Mouse (Mus musculus): Measurements from ENCODE around the gene 4930432K21Rik. TPM values are rescaled to one million over a fixed set of nuclear protein-coding genes. Genes with fewer than 3 reads are reported as not detected.

4930432K21Rik gene
- polyA plus RNA-seq, 1 experiment = 0.63 TPM

- peaks cover 4% of the 10 kb centered on the region; the same call in 1 of the 2 replicates for H3K4me1 ChIP-seq (ENCODE audit: control insufficient read depth, insufficient read depth, low read length)
Observed at GRCm38 (mm10) chr8:84198871-84199270, 51.0 kb downstream of the 4930432K21Rik start.

GRCm38 (mm10) chr8:84199348-84200125, 51.7 kb downstream of the 4930432K21Rik start:
- no peak for DNase-seq
- Histone ChIP-seq H3K4me3 (ENCODE audit: insufficient read depth, low read depth, low read length) (no peak overlapping the region), H3K4me1 (ENCODE audit: control insufficient read depth, insufficient read depth, low read length) (peaks cover 4% of the 10 kb centered on the region; the same call in 1 of the 2 replicates), H3K27ac (ENCODE audit: insufficient read depth, low read depth, low read length) (no peak overlapping the region), H3K27me3 (replicated peaks; ENCODE audit: control insufficient read depth, insufficient read depth, low read length) (no peaks in the 10 kb centered on the region), H3K36me3 (ENCODE audit: control insufficient read depth, insufficient read depth, low read length) (no peaks in the 10 kb centered on the region)
- TF ChIP-seq POLR2A (IDR thresholded peaks at IDR 0.05; ENCODE audit: low read depth, low read length) (no peak), CTCF (conservative IDR thresholded peaks at IDR 0.05; ENCODE audit: insufficient read depth, insufficient read length, low read depth, low read length) (no peak)
- WGBS = 62% methylated on average over 11 of the region's 11 CpGs

More at GRCm38 (mm10) chr8:84198871-84199270, 51.0 kb downstream of the 4930432K21Rik start:
- WGBS = 57% methylated on average over 4 of the region's 4 CpGs
- H3K4me3 ChIP-seq (ENCODE audit: insufficient read depth, low read depth, low read length) = no peak overlapping the region
- no peaks in the 10 kb centered on the region for H3K36me3 ChIP-seq (ENCODE audit: control insufficient read depth, insufficient read depth, low read length)
- H3K27me3 ChIP-seq (replicated peaks; ENCODE audit: control insufficient read depth, insufficient read depth, low read length) = no peaks in the 10 kb centered on the region
- TF ChIP-seq POLR2A (IDR thresholded peaks at IDR 0.05; ENCODE audit: low read depth, low read length) = no peak
- no peak for TF ChIP-seq CTCF (conservative IDR thresholded peaks at IDR 0.05; ENCODE audit: insufficient read depth, insufficient read length, low read depth, low read length)
- no peak for DNase-seq
- peak overlapping the region; percentile 75 for H3K27ac ChIP-seq (ENCODE audit: insufficient read depth, low read depth, low read length)

GRCm38 (mm10) chr8:84200126-84200555, 52.3 kb downstream of the 4930432K21Rik start:
- Histone ChIP-seq H3K4me1 (ENCODE audit: control insufficient read depth, insufficient read depth, low read length) (peaks cover 4% of the 10 kb centered on the region; the same call in 1 of the 2 replicates), H3K27me3 (replicated peaks; ENCODE audit: control insufficient read depth, insufficient read depth, low read length) (no peaks in the 10 kb centered on the region), H3K36me3 (ENCODE audit: control insufficient read depth, insufficient read depth, low read length) (no peaks in the 10 kb centered on the region), H3K4me3 (ENCODE audit: insufficient read depth, low read depth, low read length) (peak overlapping the region; percentile 35; the same call in 1 of the 2 replicates), H3K27ac (ENCODE audit: insufficient read depth, low read depth, low read length) (peak overlapping the region; percentile 52)
- DNase-seq = no peak
- TF ChIP-seq CTCF (conservative IDR thresholded peaks at IDR 0.05; ENCODE audit: insufficient read depth, insufficient read length, low read depth, low read length) (no peak), POLR2A (IDR thresholded peaks at IDR 0.05; ENCODE audit: low read depth, low read length) (no peak)
- WGBS = 42% methylated on average over 8 of the region's 8 CpGs

GRCm38 (mm10) chr8:84200652-84201544, 53.1 kb downstream of the 4930432K21Rik start:
- Histone ChIP-seq H3K36me3 (ENCODE audit: control insufficient read depth, insufficient read depth, low read length) (no peaks in the 10 kb centered on the region), H3K27ac (ENCODE audit: insufficient read depth, low read depth, low read length) (peak overlapping the region; percentile 98), H3K4me1 (ENCODE audit: control insufficient read depth, insufficient read depth, low read length) (peaks cover 4% of the 10 kb centered on the region; the same call in 1 of the 2 replicates), H3K4me3 (ENCODE audit: insufficient read depth, low read depth, low read length) (peak overlapping the region; percentile 76), H3K27me3 (replicated peaks; ENCODE audit: control insufficient read depth, insufficient read depth, low read length) (no peaks in the 10 kb centered on the region)
- DNase-seq = peak; percentile 88
- TF ChIP-seq CTCF (conservative IDR thresholded peaks at IDR 0.05; ENCODE audit: insufficient read depth, insufficient read length, low read depth, low read length) (no peak), POLR2A (IDR thresholded peaks at IDR 0.05; ENCODE audit: low read depth, low read length) (peak; percentile 72)
- 4% methylated on average over 70 of the region's 70 CpGs for WGBS

- TF ChIP-seq CTCF (conservative IDR thresholded peaks at IDR 0.05; ENCODE audit: insufficient read depth, insufficient read length, low read depth, low read length) (no peak), POLR2A (IDR thresholded peaks at IDR 0.05; ENCODE audit: low read depth, low read length) (peak; percentile 4)
- Histone ChIP-seq H3K4me1 (ENCODE audit: control insufficient read depth, insufficient read depth, low read length) (peaks cover 4% of the 10 kb centered on the region; the same call in 1 of the 2 replicates), H3K36me3 (ENCODE audit: control insufficient read depth, insufficient read depth, low read length) (no peaks in the 10 kb centered on the region), H3K27ac (ENCODE audit: insufficient read depth, low read depth, low read length) (peak overlapping the region; percentile 98), H3K27me3 (replicated peaks; ENCODE audit: control insufficient read depth, insufficient read depth, low read length) (no peaks in the 10 kb centered on the region), H3K4me3 (ENCODE audit: insufficient read depth, low read depth, low read length) (peak overlapping the region; percentile 76)
- peak; percentile 83 for DNase-seq
- WGBS = 37% methylated on average over 15 of the region's 15 CpGs
Observed at GRCm38 (mm10) chr8:84201545-84202245, 53.9 kb downstream of the 4930432K21Rik start.

- WGBS = 42% methylated on average over 9 of the region's 9 CpGs
- Histone ChIP-seq H3K4me1 (ENCODE audit: control insufficient read depth, insufficient read depth, low read length) (peaks cover 5% of the 10 kb centered on the region), H3K27me3 (replicated peaks; ENCODE audit: control insufficient read depth, insufficient read depth, low read length) (no peaks in the 10 kb centered on the region), H3K4me3 (ENCODE audit: insufficient read depth, low read depth, low read length) (peak overlapping the region; percentile 76), H3K36me3 (ENCODE audit: control insufficient read depth, insufficient read depth, low read length) (no peaks in the 10 kb centered on the region), H3K27ac (ENCODE audit: insufficient read depth, low read depth, low read length) (peak overlapping the region; percentile 98)
- no peak for TF ChIP-seq CTCF (conservative IDR thresholded peaks at IDR 0.05; ENCODE audit: insufficient read depth, insufficient read length, low read depth, low read length)
- TF ChIP-seq POLR2A (IDR thresholded peaks at IDR 0.05; ENCODE audit: low read depth, low read length) = no peak
- DNase-seq = peak; percentile 72
Observed at GRCm38 (mm10) chr8:84202466-84202865, 54.6 kb downstream of the 4930432K21Rik start.
